Mouse (Mus musculus): Measurements from ENCODE around the gene Sh3rf3. TPM values are rescaled to one million over a fixed set of nuclear protein-coding genes. Genes with fewer than 3 reads are reported as not detected.

The Sh3rf3 gene
- polyA plus RNA-seq, 1 experiment from 2014 or later: not detected

- H3K4me1 ChIP-seq: no peaks in the 10 kb centered on the region
- no peak for ATAC-seq
- no peaks in the 10 kb centered on the region for H3K27me3 ChIP-seq (replicated peaks)
- H3K9me3 ChIP-seq (replicated peaks): no peaks in the 10 kb centered on the region
- H3K27ac ChIP-seq: no peak overlapping the region
- 54% methylated on average over 16 of the region's 16 CpGs for WGBS (ENCODE audit: insufficient replicate concordance)
- H3K36me3 ChIP-seq: no peaks in the 10 kb centered on the region
- H3K4me2 ChIP-seq: no peak overlapping the region
- no peak overlapping the region for H3K9ac ChIP-seq
- H3K4me3 ChIP-seq: no peak overlapping the region
Observed at GRCm38 (mm10) chr10:58890671-58891439, 77.7 kb downstream of the Sh3rf3 start.

GRCm38 (mm10) chr10:58895431-58895830 lies 82.3 kb downstream of the Sh3rf3 start:
- no peak overlapping the region for H3K27ac ChIP-seq
- H3K36me3 ChIP-seq: no peaks in the 10 kb centered on the region
- H3K4me2 ChIP-seq: no peak overlapping the region
- no peak for ATAC-seq
- H3K9me3 ChIP-seq (replicated peaks): no peaks in the 10 kb centered on the region
- H3K4me1 ChIP-seq: no peaks in the 10 kb centered on the region
- 84% methylated on average over 5 of the region's 5 CpGs for WGBS (ENCODE audit: insufficient replicate concordance)
- no peak overlapping the region for H3K9ac ChIP-seq
- H3K4me3 ChIP-seq: no peak overlapping the region
- H3K27me3 ChIP-seq (replicated peaks): no peaks in the 10 kb centered on the region

GRCm38 (mm10) chr10:58897009-58897543 lies 83.9 kb downstream of the Sh3rf3 start:
- 45% methylated on average over 3 of the region's 3 CpGs for WGBS (ENCODE audit: insufficient replicate concordance)
- no peak overlapping the region for H3K4me2 ChIP-seq
- H3K4me1 ChIP-seq: no peaks in the 10 kb centered on the region
- H3K4me3 ChIP-seq: no peak overlapping the region
- no peaks in the 10 kb centered on the region for H3K36me3 ChIP-seq
- no peaks in the 10 kb centered on the region for H3K9me3 ChIP-seq (replicated peaks)
- no peak overlapping the region for H3K9ac ChIP-seq
- ATAC-seq: no peak
- H3K27me3 ChIP-seq (replicated peaks): no peaks in the 10 kb centered on the region
- no peak overlapping the region for H3K27ac ChIP-seq

DNA sequence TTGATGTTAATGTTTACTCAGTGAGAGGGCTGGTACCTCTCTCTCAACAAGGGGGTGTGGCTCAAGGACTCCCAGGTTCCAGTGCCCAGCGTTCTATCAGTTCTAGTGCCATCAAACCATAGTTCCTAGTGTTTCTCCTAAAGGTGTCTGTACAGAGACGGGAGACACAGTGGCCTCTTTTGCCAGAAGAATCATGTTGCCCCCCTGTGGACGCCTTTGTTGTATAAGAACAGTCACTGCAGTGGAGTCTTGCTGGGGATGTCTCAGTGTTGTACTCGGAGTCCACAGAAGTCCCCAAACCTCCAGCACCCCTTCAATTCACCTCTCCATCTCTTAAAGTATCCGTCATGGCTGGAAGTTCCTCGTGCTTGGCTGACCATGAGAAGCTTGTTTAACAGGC lies 92.1 kb downstream of the Sh3rf3 start:
- Histone ChIP-seq H3K36me3 (no peaks in the 10 kb centered on the region), H3K27ac (no peak overlapping the region), H3K4me2 (no peak overlapping the region), H3K9ac (no peak overlapping the region), H3K4me3 (no peak overlapping the region), H3K27me3 (replicated peaks) (no peaks in the 10 kb centered on the region), H3K9me3 (replicated peaks) (no peaks in the 10 kb centered on the region), H3K4me1 (no peaks in the 10 kb centered on the region)
- WGBS (ENCODE audit: insufficient replicate concordance): 39% methylated on average over 6 of the region's 6 CpGs
- ATAC-seq: no peak

DNA sequence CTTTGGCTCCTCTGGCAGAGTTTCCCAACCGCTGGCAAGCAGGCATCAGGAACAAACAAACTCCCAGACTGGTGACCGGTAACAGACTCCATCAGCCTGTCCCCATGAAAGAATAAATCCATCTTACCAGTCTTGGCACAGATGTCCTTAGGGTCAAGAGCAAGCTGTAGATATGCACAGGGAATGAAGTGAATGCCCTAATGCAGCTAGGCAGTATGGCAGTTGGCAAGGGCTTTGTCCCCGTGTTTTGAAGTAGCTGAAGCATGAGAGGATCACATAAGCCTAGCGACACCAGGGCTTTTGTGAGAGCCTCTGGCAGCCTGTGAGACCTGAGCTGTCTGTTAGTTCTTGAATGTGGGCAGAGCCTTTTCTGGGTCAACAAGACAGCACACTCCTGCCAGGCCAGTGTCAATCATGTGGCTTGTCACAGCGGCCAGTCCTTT lies 93.9 kb downstream of the Sh3rf3 start:
- no peaks in the 10 kb centered on the region for H3K4me1 ChIP-seq
- H3K4me3 ChIP-seq: no peak overlapping the region
- ATAC-seq: no peak
- 66% methylated on average over 5 of the region's 5 CpGs for WGBS (ENCODE audit: insufficient replicate concordance)
- no peak overlapping the region for H3K9ac ChIP-seq
- no peak overlapping the region for H3K27ac ChIP-seq
- no peaks in the 10 kb centered on the region for H3K36me3 ChIP-seq
- no peaks in the 10 kb centered on the region for H3K9me3 ChIP-seq (replicated peaks)
- H3K4me2 ChIP-seq: no peak overlapping the region
- H3K27me3 ChIP-seq (replicated peaks): no peaks in the 10 kb centered on the region

- Histone ChIP-seq H3K27ac (no peak overlapping the region), H3K9me3 (replicated peaks) (no peaks in the 10 kb centered on the region), H3K9ac (no peak overlapping the region), H3K27me3 (replicated peaks) (no peaks in the 10 kb centered on the region), H3K4me1 (no peaks in the 10 kb centered on the region), H3K4me2 (no peak overlapping the region), H3K4me3 (no peak overlapping the region), H3K36me3 (no peaks in the 10 kb centered on the region)
- 66% methylated on average over 8 of the region's 8 CpGs for WGBS (ENCODE audit: insufficient replicate concordance)
- no peak for ATAC-seq
Observed at GRCm38 (mm10) chr10:58908451-58908850, 95.3 kb downstream of the Sh3rf3 start.

GRCm38 (mm10) chr10:58915301-58916245 lies 102.4 kb downstream of the Sh3rf3 start:
- ATAC-seq: no peak
- no peaks in the 10 kb centered on the region for H3K36me3 ChIP-seq
- no peak overlapping the region for H3K9ac ChIP-seq
- no peaks in the 10 kb centered on the region for H3K27me3 ChIP-seq (replicated peaks)
- H3K4me2 ChIP-seq: no peak overlapping the region
- H3K9me3 ChIP-seq (replicated peaks): no peaks in the 10 kb centered on the region
- WGBS (ENCODE audit: insufficient replicate concordance): 66% methylated on average over 8 of the region's 8 CpGs
- no peak overlapping the region for H3K27ac ChIP-seq
- H3K4me3 ChIP-seq: no peak overlapping the region
- no peaks in the 10 kb centered on the region for H3K4me1 ChIP-seq

- WGBS (ENCODE audit: insufficient replicate concordance): 73% methylated on average over 8 of the region's 8 CpGs
- Histone ChIP-seq H3K9ac (no peak overlapping the region), H3K27me3 (replicated peaks) (no peaks in the 10 kb centered on the region), H3K27ac (no peak overlapping the region), H3K9me3 (replicated peaks) (no peaks in the 10 kb centered on the region), H3K36me3 (no peaks in the 10 kb centered on the region), H3K4me1 (no peaks in the 10 kb centered on the region), H3K4me3 (no peak overlapping the region), H3K4me2 (no peak overlapping the region)
- no peak for ATAC-seq
Observed at GRCm38 (mm10) chr10:58921643-58922188, 108.6 kb downstream of the Sh3rf3 start.

DNA sequence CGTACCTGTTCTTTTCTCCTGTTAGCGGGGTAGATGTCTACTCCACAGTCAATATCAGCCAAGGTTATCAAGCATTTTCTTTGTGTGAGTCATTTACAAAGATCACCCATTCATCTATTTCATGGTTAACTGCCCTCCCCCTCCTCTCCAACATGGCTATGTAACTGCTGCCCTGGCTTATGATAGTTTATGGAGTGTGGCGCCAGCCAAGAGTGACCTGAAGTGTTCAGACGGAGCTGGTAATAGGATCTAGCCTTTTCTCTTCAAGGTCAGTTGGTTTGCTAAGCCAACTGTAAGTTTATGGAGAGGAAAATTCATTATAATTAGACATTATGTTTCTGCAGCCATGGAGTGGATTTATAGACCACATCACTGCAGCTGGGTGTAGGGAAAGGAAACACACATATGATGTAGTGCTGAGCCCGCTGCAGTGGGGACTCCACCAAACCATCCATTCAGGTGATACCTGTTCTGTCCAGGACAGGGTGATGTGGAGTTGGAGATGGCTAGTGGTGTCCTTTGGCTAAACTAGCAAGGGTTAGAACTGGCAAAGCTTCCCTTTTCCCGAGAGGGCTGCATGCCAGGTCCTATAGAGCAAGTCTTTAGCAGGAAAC lies 109.2 kb downstream of the Sh3rf3 start:
- H3K27me3 ChIP-seq (replicated peaks): no peaks in the 10 kb centered on the region
- no peak overlapping the region for H3K4me3 ChIP-seq
- H3K9me3 ChIP-seq (replicated peaks): no peaks in the 10 kb centered on the region
- no peaks in the 10 kb centered on the region for H3K36me3 ChIP-seq
- no peak overlapping the region for H3K4me2 ChIP-seq
- no peak overlapping the region for H3K27ac ChIP-seq
- H3K9ac ChIP-seq: no peak overlapping the region
- no peaks in the 10 kb centered on the region for H3K4me1 ChIP-seq
- WGBS (ENCODE audit: insufficient replicate concordance): 68% methylated on average over 6 of the region's 6 CpGs
- ATAC-seq: no peak

- Histone ChIP-seq H3K36me3 (no peaks in the 10 kb centered on the region), H3K4me3 (no peak overlapping the region), H3K4me1 (no peaks in the 10 kb centered on the region), H3K9ac (no peak overlapping the region), H3K27ac (no peak overlapping the region), H3K9me3 (replicated peaks) (no peaks in the 10 kb centered on the region), H3K27me3 (replicated peaks) (no peaks in the 10 kb centered on the region), H3K4me2 (no peak overlapping the region)
- 43% methylated on average over 2 of the region's 2 CpGs for WGBS (ENCODE audit: insufficient replicate concordance)
- no peak for ATAC-seq
Observed at GRCm38 (mm10) chr10:58922993-58923392, 109.8 kb downstream of the Sh3rf3 start.

GRCm38 (mm10) chr10:58926578-58926977 lies 113.4 kb downstream of the Sh3rf3 start:
- no peak overlapping the region for H3K4me2 ChIP-seq
- no peak for ATAC-seq
- H3K27me3 ChIP-seq (replicated peaks): no peaks in the 10 kb centered on the region
- H3K27ac ChIP-seq: no peak overlapping the region
- H3K4me3 ChIP-seq: no peak overlapping the region
- H3K36me3 ChIP-seq: no peaks in the 10 kb centered on the region
- no peaks in the 10 kb centered on the region for H3K4me1 ChIP-seq
- H3K9me3 ChIP-seq (replicated peaks): no peaks in the 10 kb centered on the region
- no peak overlapping the region for H3K9ac ChIP-seq
- WGBS (ENCODE audit: insufficient replicate concordance): 61% methylated on average over 5 of the region's 5 CpGs
